Mouse (Mus musculus) stomach, embryonic 15.5 days (tissue): ENCODE results near the gene Sec22b. TPM values are rescaled to one million over a fixed set of nuclear protein-coding genes. Genes with fewer than 3 reads are reported as not detected.

Source experiments
- ATAC-seq: fragments of 200-750 bp; cut with Nextera tagmentation; 2 replicates; pipeline ENCODE4 v1.8.0; 2017; ENCODE audit warnings: low read depth, moderate number of reproducible peaks, moderate TSS enrichment; ENCODE audit not compliant: insufficient read depth, low FRiP score
- H3K27ac ChIP-seq: fragments of 300-500 bp; sonication (generic); 2 replicates; pipeline ENCODE4 v1.5.1; 2015; ENCODE audit warnings: mild to moderate bottlenecking, inconsistent platforms
- H3K27me3 ChIP-seq: fragments of 300-500 bp; sonication (generic); replicated peaks from 2 replicates; pipeline ENCODE4 v1.6.1; 2015; ENCODE audit warnings: inconsistent platforms
- H3K36me3 ChIP-seq: fragments of 300-500 bp; sonication (generic); 2 replicates; pipeline ENCODE4 v1.6.1; 2015; ENCODE audit warnings: inconsistent platforms
- H3K4me1 ChIP-seq: fragments of 300-500 bp; sonication (generic); 2 replicates; pipeline ENCODE4 v1.6.1; 2015; ENCODE audit warnings: inconsistent platforms
- H3K4me2 ChIP-seq: fragments of 300-500 bp; sonication (generic); 2 replicates; pipeline ENCODE4 v1.6.1; 2015; ENCODE audit warnings: mild to moderate bottlenecking, inconsistent platforms
- H3K4me3 ChIP-seq: fragments of 300-500 bp; sonication (generic); replicated peaks from 2 replicates; pipeline ENCODE4 v1.5.1; 2015; ENCODE audit warnings: inconsistent platforms
- H3K9ac ChIP-seq: fragments of 300-500 bp; sonication (generic); 2 replicates; pipeline ENCODE4 v1.6.1; 2015; ENCODE audit warnings: inconsistent platforms
- H3K9me3 ChIP-seq: fragments of 300-500 bp; sonication (generic); 2 replicates; pipeline ENCODE4 v1.6.1; 2016; ENCODE audit warnings: inconsistent platforms
- WGBS: fragments of 180-500 bp; shearing (Covaris S2); methylation state at CpG from one replicate; pipeline ENCODE4 v1.1.7; 2015; 5-methylcytosine and 5-hydroxymethylcytosine counted together
- polyA plus RNA-seq: library from polyadenylated mRNA; unstranded; fragments of >200 nt; fragmentation: Nextera tagmentation; extraction: Ambion mirVana; gene quantifications from 2 replicates; pipeline ENCODE4 v1.2.1, GENCODE M21; 2015

Sec22b gene
- polyA plus RNA-seq, 1 experiment from 2014 or later, result 139 TPM

DNA sequence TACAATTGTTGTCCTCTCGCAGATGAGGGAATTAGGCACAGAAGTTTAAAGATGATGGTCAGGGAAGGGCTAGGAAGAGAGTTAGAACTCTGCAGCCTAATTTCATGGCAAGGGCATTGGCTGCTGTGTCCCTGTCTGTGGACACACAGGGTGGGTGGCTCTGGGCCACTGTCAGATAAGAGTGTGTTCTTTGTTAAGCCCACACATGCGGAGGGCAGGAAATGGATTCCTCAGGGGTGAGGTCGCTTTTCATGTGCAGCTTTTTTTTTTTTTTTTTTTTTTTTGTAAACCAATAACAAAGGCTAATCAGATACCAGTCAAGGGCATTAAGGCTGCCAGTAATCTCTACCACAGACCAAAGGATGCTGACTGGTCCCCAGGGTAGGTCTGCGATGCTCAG lies 45.4 kb downstream of the Sec22b start:
- ATAC-seq, result peak; percentile 42; the same call in 1 of the 2 replicates
- 46% methylated on average over 4 of the region's 4 CpGs for WGBS
- no peaks in the 10 kb centered on the region for H3K27me3 ChIP-seq
- no peaks in the 10 kb centered on the region for H3K36me3 ChIP-seq
- peaks cover 14% of the 10 kb centered on the region for H3K4me1 ChIP-seq
- H3K4me3 ChIP-seq, result no peak overlapping the region
- H3K4me2 ChIP-seq, result no peak overlapping the region
- H3K9me3 ChIP-seq, result no peaks in the 10 kb centered on the region
- no peak overlapping the region for H3K9ac ChIP-seq
- no peak overlapping the region for H3K27ac ChIP-seq

DNA sequence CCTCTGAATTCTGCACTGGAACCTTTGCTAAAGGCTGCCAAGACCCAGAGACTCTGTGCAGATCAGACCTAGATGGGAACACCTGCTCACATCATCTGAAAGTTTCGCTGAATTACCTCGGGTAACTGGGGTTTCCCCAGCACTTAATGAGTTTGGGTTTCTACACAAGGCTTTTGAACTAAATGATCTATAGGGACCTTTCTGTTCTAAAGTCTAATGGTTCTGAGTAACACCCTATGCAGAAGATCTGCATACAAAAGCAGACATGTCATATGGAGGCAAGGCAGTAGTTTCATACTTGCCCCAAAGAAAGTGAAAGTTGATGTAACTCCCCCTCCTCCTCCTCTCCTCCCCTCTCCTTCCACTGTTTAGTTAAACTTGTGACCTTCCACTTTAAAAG lies 47.5 kb downstream of the Sec22b start:
- no peak for ATAC-seq

DNA sequence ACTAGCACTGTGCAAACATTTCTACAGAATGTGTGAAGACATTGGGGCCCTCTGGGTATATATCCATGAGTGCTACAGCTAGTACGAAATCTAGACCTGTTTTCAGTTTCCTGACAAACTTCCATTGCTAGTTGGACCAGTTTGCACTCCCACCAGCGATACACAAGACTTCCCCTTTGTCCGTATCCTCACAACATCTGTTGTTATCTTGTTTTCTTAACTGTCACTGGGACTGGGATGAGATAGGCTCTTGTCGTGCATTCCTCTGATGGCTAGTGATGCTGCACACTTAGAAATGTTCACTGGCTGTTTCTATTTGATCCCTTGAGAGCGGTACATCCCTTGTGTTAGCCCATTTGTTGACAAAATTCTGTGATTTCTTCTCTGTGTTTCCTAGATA lies 49.0 kb downstream of the Sec22b start:
- no peak for ATAC-seq
- no peak overlapping the region for H3K4me2 ChIP-seq
- H3K9me3 ChIP-seq, result no peaks in the 10 kb centered on the region
- no peak overlapping the region for H3K27ac ChIP-seq
- WGBS, result 45% methylated on average over 5 of the region's 5 CpGs
- 0 out of 2 replicates have a peak, but pooled peaks cover 3% of the 10 kb centered on the region for H3K4me1 ChIP-seq
- H3K9ac ChIP-seq, result no peak overlapping the region
- H3K36me3 ChIP-seq, result no peaks in the 10 kb centered on the region
- no peaks in the 10 kb centered on the region for H3K27me3 ChIP-seq
- H3K4me3 ChIP-seq, result no peak overlapping the region

More for the DNA sequence above, 47.5 kb downstream of the Sec22b start:
- H3K27me3 ChIP-seq, result no peaks in the 10 kb centered on the region
- H3K9ac ChIP-seq, result no peak overlapping the region
- WGBS, result 87% methylated on average over 2 of the region's 2 CpGs
- H3K4me3 ChIP-seq, result no peak overlapping the region
- H3K27ac ChIP-seq, result no peak overlapping the region
- 0 out of 2 replicates have a peak, but pooled peaks cover 3% of the 10 kb centered on the region for H3K4me1 ChIP-seq
- no peak overlapping the region for H3K4me2 ChIP-seq
- H3K9me3 ChIP-seq, result no peaks in the 10 kb centered on the region
- no peaks in the 10 kb centered on the region for H3K36me3 ChIP-seq

DNA sequence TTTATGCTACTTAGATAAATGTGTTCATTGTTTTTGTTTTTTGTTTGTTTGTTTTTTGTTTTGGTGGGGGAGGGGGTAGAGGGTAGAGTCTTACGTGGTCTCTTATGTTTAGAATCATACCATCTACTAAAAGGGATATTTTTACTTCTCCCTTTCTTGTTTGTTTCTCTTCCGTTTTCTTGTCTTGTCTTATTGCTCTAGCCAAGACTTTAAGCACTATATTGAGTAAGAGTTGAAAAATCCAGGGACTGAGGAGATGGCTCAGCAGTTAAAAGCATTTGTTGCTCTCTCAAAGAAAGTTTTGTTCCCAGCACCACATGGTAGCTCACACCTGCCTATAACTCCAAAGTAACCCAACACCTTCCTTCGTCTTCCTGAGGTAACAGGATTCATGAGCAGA lies 50.1 kb downstream of the Sec22b start:
- ATAC-seq, result no peak
- WGBS, result 79% methylated on average over 3 of the region's 3 CpGs
- Histone ChIP-seq H3K36me3 (no peaks in the 10 kb centered on the region), H3K4me3 (no peak overlapping the region), H3K9ac (no peak overlapping the region), H3K4me1 (0 out of 2 replicates have a peak, but pooled peaks cover 3% of the 10 kb centered on the region), H3K27me3 (no peaks in the 10 kb centered on the region), H3K9me3 (no peaks in the 10 kb centered on the region), H3K27ac (no peak overlapping the region), H3K4me2 (no peak overlapping the region)

DNA sequence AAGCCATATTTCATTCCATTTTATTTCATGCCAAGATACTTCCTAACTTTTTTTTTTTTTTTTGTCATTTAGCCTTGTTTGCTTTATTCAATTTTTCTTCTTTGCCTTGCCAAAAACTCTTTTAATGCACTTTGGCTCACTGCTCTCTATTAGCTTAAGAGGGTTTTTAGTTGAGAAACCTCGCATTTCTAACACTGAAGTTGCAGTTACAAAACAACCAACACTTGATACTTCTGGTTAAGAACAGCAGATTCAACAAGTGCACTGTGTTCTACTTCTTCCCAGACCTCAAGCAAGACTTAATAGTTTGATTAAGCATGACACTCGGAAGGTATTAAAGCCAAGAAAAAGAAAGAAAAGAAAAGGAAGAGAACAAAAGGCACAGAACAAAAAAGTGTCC lies 52.2 kb downstream of the Sec22b start:
- 82% methylated on average over 2 of the region's 2 CpGs for WGBS
- no peaks in the 10 kb centered on the region for H3K9me3 ChIP-seq
- 0 out of 2 replicates have a peak, but pooled peaks cover 3% of the 10 kb centered on the region for H3K4me1 ChIP-seq
- H3K9ac ChIP-seq, result no peak overlapping the region
- no peak overlapping the region for H3K27ac ChIP-seq
- H3K4me2 ChIP-seq, result no peak overlapping the region
- no peak for ATAC-seq
- no peaks in the 10 kb centered on the region for H3K27me3 ChIP-seq
- no peak overlapping the region for H3K4me3 ChIP-seq
- H3K36me3 ChIP-seq, result no peaks in the 10 kb centered on the region

DNA sequence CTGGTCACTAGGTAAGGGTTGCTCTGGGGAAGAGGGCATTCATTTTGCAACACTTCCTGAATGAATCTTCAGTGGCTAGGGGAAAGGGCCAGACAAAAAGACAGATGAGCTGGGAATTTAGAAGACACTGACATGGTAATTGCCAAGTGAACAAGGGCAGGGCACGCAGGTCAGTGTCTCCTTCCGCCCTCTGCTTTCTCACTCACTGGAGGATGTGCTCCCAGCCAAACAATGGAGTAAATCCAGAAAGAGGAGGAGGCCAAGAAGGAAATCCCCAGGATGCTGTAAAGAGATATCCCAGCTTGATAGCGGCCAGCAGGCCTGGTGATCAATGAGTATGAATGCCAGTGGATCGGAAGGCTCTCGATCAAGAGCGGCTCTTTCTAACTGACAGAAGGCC lies 55.3 kb downstream of the Sec22b start:
- Histone ChIP-seq H3K36me3 (no peaks in the 10 kb centered on the region), H3K9me3 (no peaks in the 10 kb centered on the region), H3K27me3 (no peaks in the 10 kb centered on the region), H3K4me1 (no peaks in the 10 kb centered on the region), H3K4me3 (no peak overlapping the region), H3K4me2 (no peak overlapping the region), H3K9ac (no peak overlapping the region), H3K27ac (no peak overlapping the region)
- 49% methylated on average over 6 of the region's 6 CpGs for WGBS
- ATAC-seq, result no peak

DNA sequence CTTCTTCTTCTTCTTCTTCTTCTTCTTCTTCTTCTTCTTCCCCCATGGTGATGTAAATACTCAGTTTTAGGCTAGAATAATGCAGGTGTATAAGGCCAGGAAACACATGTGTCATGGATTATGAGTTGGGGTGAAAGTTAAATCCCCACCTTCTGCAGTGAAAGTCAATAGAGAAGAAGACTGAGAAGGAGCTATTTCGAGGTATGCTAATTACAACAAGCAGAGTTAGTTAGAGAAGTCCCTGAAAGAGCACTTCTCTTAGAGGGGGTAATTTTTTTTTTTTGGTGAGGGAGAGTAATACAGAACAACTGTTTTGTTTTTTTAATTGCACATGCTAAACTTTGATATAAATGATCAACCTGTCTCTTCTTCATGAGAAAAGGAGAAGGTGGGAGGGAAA lies 55.9 kb downstream of the Sec22b start:
- no peak overlapping the region for H3K9ac ChIP-seq
- no peaks in the 10 kb centered on the region for H3K4me1 ChIP-seq
- 65% methylated on average over 1 of the region's 1 CpGs for WGBS
- ATAC-seq, result no peak
- H3K9me3 ChIP-seq, result no peaks in the 10 kb centered on the region
- no peaks in the 10 kb centered on the region for H3K36me3 ChIP-seq
- H3K27ac ChIP-seq, result no peak overlapping the region
- no peak overlapping the region for H3K4me2 ChIP-seq
- H3K27me3 ChIP-seq, result no peaks in the 10 kb centered on the region
- no peak overlapping the region for H3K4me3 ChIP-seq

DNA sequence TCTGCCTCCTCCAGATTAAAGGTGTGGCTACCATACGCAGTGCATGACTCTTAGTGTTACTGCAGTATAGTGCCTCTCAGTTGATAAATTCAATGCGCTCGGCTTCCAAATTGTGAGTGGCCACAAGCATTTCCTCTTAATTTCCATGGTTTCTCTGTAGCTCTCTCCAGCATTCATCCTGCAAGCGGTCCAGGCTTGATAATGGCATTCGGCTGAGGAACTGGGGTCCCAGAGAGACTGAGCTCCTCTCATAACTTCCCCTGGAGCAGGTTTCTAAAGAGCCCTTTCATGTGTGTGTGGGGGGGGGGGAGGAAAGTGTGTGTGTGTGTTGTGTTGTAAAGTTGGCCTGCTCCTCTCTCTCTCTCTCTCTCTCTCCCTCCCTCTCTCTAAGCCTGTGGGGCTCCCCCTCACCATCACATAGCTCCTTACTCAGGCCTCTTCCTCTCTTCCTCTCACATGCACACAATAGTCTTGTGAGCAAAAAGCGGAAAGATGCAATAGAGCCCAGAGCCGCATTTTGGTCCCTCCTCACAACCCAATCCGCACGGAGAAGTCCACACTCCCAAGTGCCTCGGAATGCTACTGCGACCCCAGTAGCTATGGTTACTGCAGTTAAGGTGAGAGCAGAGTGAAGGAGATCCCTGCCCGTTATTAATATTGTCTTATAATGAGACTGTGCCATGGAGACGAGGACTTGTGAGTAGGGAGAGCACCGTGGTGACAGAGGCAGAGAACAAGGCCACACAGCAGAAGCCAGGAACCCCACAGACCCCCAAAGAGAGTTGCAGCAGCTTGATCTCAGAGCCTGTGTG lies 60.0 kb downstream of the Sec22b start:
- no peak overlapping the region for H3K4me2 ChIP-seq
- no peaks in the 10 kb centered on the region for H3K36me3 ChIP-seq
- ATAC-seq, result no peak
- WGBS, result 76% methylated on average over 14 of the region's 14 CpGs
- H3K9me3 ChIP-seq, result no peaks in the 10 kb centered on the region
- H3K27ac ChIP-seq, result no peak overlapping the region
- H3K4me1 ChIP-seq, result peaks cover 8% of the 10 kb centered on the region; the same call in 1 of the 2 replicates
- no peaks in the 10 kb centered on the region for H3K27me3 ChIP-seq
- H3K9ac ChIP-seq, result no peak overlapping the region
- H3K4me3 ChIP-seq, result no peak overlapping the region

DNA sequence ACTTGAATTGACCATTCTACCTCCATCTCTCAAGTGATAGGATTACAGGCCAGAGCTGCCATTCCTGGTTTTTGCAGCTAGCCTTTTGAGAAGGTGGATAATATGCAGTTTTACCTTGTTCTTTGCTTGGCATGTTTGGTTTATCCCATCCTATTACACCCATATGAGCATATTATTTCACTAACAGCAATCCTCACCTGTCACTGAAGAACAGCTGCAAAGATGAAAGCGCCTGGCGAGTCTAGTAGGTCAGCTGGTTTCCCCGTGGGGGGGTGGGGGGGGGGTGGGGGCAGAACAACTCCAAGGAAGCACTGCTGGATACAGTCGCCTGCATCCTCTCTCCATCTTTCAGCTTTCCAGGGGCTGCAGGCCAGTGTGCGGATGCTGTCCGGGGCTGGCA lies 61.0 kb downstream of the Sec22b start:
- no peak overlapping the region for H3K4me3 ChIP-seq
- H3K9me3 ChIP-seq, result no peaks in the 10 kb centered on the region
- H3K9ac ChIP-seq, result no peak overlapping the region
- peaks cover 8% of the 10 kb centered on the region; the same call in 1 of the 2 replicates for H3K4me1 ChIP-seq
- no peak overlapping the region for H3K27ac ChIP-seq
- H3K4me2 ChIP-seq, result no peak overlapping the region
- H3K36me3 ChIP-seq, result no peaks in the 10 kb centered on the region
- no peak for ATAC-seq
- WGBS, result 60% methylated on average over 6 of the region's 6 CpGs
- no peaks in the 10 kb centered on the region for H3K27me3 ChIP-seq

DNA sequence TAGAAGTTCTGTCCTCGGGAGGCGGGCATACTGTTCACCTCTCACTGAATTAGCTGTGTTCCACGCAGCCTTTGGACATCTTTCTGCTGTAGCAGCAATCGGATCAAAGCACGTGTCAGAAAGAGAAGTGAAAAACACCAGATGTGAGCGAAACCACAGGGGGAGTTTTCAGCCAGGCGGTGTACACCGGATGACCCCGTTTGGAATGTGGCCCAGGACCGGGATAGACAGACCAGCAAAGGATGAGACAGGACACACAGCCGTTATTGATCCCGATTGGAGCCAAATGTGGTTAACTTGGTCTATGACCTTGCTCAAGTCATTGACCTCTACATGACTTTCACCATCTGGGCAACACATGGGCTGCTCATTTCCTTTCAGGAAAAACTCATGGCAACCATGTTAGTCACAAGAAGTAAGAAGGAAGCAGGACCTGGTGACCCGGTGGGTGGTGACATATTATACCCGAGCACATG lies 63.9 kb downstream of the Sec22b start:
- ATAC-seq, result 0 out of 2 replicates have a peak, but pooled peaks have one; percentile 17
- 37% methylated on average over 14 of the region's 14 CpGs for WGBS
- H3K4me1 ChIP-seq, result peaks cover 8% of the 10 kb centered on the region; the same call in 1 of the 2 replicates
- H3K4me3 ChIP-seq, result no peak overlapping the region
- H3K27ac ChIP-seq, result 0 out of 2 replicates have a peak overlapping the region, but pooled peaks have one; percentile 51
- H3K27me3 ChIP-seq, result no peaks in the 10 kb centered on the region
- H3K9me3 ChIP-seq, result no peaks in the 10 kb centered on the region
- H3K36me3 ChIP-seq, result no peaks in the 10 kb centered on the region
- H3K9ac ChIP-seq, result no peak overlapping the region
- H3K4me2 ChIP-seq, result no peak overlapping the region

DNA sequence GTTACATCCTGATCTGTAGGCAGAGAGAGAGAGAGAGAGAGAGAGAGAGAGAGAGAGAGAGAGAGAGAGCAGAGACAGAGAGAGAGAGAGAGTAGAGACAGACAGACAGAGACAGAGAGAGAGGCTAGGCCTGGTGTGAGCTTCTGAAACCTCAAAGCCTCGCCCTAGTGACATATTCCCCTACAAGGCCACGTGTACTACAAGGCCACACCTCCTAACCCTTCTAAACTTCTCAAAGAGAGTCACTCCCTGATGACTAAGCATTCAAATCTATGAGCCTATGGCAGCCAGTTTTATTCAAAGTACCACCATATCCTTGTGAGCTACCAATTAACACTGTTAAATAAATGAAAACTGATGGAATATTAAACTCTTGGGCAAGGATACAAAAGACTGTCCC lies 66.6 kb downstream of the Sec22b start:
- Histone ChIP-seq H3K27ac (no peak overlapping the region), H3K4me2 (no peak overlapping the region), H3K4me1 (peaks cover 19% of the 10 kb centered on the region), H3K4me3 (no peak overlapping the region), H3K9ac (no peak overlapping the region), H3K9me3 (no peaks in the 10 kb centered on the region), H3K36me3 (no peaks in the 10 kb centered on the region), H3K27me3 (no peaks in the 10 kb centered on the region)
- 56% methylated on average over 2 of the region's 2 CpGs for WGBS
- no peak for ATAC-seq

DNA sequence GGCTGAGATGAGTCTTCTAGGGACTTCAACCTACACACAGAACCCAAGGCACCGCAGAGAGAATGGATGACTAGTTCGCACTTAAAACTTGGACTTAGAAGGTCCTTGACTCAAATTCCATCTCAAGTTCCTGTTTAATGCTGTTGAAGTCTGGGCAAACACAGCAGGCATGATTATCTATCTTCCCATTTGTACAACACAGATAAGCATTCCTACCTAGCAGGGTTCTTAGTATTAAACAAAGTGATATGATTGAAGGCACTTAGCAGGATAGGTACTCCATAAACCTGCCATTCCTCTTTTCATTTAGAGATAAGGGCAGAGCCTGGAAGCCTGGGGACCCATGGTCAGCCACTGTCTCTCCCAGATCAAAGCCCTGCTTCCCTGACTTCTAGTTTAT lies 67.2 kb downstream of the Sec22b start:
- no peak overlapping the region for H3K4me2 ChIP-seq
- H3K9ac ChIP-seq, result no peak overlapping the region
- 41% methylated on average over 2 of the region's 2 CpGs for WGBS
- no peaks in the 10 kb centered on the region for H3K27me3 ChIP-seq
- H3K27ac ChIP-seq, result no peak overlapping the region
- peaks cover 20% of the 10 kb centered on the region for H3K4me1 ChIP-seq
- ATAC-seq, result no peak
- no peaks in the 10 kb centered on the region for H3K36me3 ChIP-seq
- H3K4me3 ChIP-seq, result no peak overlapping the region
- no peaks in the 10 kb centered on the region for H3K9me3 ChIP-seq
